1 mouse cellular context compared by ENCODE assay signal in genomic region chr11:97657967-97658366, GRCm38 (mm10). TPM values are rescaled to one million over a fixed set of nuclear protein-coding genes. Genes with fewer than 3 reads are reported as not detected.
"Had no signal": no experiment of that assay in that cellular context is flagged by ENCODE, and none has a peak within 500 bp of the region (broad histone marks: within the 10 kb centered on the region; RNA-seq: fewer than 3 reads in every experiment).

No protein-coding gene starts in this region.

RNA-seq across cellular contexts. Expression of gene Pcgf2, which starts 42.3 kb away (rescaled TPM):
- total RNA-seq: neutrophil, adult 5-6 weeks had no signal
